Mouse (Mus musculus) hindbrain, embryonic 10.5 days (tissue): ENCODE measurements around the gene Dennd1a. TPM values are rescaled to one million over a fixed set of nuclear protein-coding genes. Genes with fewer than 3 reads are reported as not detected.

ENCODE experiments used
- DNase-seq: peaks from one replicate; pipeline ENCODE4 v3.0.0-alpha.2; 2017; ENCODE audit warnings: low spot score
- H3K27ac ChIP-seq: fragments of 300-500 bp; sonication (generic); 2 replicates; pipeline ENCODE4 v1.5.1; 2016; ENCODE audit warnings: mild to moderate bottlenecking, moderate library complexity
- H3K27me3 ChIP-seq: fragments of 300-500 bp; sonication (generic); 2 replicates; pipeline ENCODE4 v1.6.1; 2016; ENCODE audit warnings: mild to moderate bottlenecking; ENCODE audit not compliant: poor library complexity, insufficient read depth, severe bottlenecking
- H3K36me3 ChIP-seq: fragments of 300-500 bp; sonication (generic); 2 replicates; pipeline ENCODE4 v1.6.1; 2016; ENCODE audit warnings: mild to moderate bottlenecking, moderate library complexity
- H3K4me1 ChIP-seq: fragments of 300-500 bp; sonication (generic); replicated peaks from 2 replicates; pipeline ENCODE4 v1.6.1; 2016; ENCODE audit warnings: mild to moderate bottlenecking
- H3K4me3 ChIP-seq: fragments of 300-500 bp; sonication (generic); 2 replicates; pipeline ENCODE4 v1.5.1; 2016; ENCODE audit warnings: mild to moderate bottlenecking, moderate library complexity
- H3K9me3 ChIP-seq: fragments of 300-500 bp; sonication (generic); 2 replicates; pipeline ENCODE4 v1.6.1; 2016; ENCODE audit warnings: mild to moderate bottlenecking, moderate library complexity
- WGBS: fragments of 180-500 bp; shearing (Covaris S2); methylation state at CpG from one replicate; pipeline ENCODE4 v1.1.7; 2016; 5-methylcytosine and 5-hydroxymethylcytosine counted together
- polyA plus RNA-seq: library from polyadenylated mRNA; unstranded; fragments of >200 nt; fragmentation: Nextera tagmentation; extraction: Ambion mirVana; gene quantifications from 2 replicates; pipeline ENCODE4 v1.2.1, GENCODE M21; 2016

Dennd1a gene
- polyA plus RNA-seq, 1 experiment from 2014 or later = 11.7 TPM

DNA sequence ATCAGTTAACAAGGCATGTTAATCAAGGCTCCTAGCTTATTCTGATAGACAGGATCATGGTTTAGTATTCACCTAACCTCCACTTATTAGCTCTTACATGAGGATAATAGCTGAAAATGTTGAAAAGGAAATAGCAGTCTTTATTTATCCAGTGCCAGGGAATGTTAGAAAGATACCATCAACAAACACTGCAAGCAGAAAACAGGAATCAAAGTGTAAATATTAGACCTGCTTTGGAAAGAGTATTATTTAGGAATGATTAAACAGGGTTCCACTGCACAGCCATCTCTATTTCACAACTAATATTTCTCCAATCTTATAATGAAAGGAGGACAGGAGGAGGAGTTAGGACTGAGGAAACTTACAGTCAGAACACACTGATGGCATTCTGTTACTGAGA lies 142.4 kb downstream of the Dennd1a start:
- no peak for DNase-seq
- no peaks in the 10 kb centered on the region for H3K9me3 ChIP-seq
- H3K4me1 ChIP-seq = peaks cover 65% of the 10 kb centered on the region
- no peaks in the 10 kb centered on the region for H3K36me3 ChIP-seq
- no peak overlapping the region for H3K4me3 ChIP-seq
- no peaks in the 10 kb centered on the region for H3K27me3 ChIP-seq
- peak overlapping the region; percentile 74 for H3K27ac ChIP-seq

DNA sequence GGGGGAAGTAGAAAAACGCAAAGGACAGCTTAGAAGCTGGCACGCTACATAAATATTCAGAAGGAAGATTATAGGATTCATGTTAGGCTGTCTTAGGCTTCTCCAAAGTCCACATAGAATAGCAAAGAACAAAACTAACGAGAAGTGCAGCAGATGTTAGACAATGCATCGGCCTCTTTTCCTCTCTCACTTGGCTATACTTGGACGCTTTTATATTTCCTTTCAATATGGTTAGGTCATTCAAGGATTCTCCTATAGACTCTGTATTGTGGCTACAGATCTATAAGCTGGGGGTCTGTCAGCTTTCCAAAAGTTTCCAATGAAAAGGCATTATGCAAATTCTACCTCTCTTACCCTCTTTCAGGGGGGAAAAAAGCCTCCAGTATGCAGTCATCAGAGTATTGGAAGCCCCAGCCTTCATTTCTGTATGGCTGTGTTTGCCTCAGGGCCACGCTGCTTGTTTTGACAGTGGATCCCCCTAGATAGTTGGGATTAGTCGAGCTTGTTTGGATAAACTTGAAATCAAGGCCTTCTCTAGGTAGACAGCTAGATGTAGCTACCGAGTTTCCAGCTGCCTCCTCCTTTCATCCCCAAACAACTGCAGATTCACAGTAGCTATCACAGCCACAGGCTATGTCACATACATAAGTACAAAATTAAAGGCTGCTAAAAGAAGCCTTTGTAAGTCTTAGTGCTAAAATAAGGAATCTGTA lies 143.0 kb downstream of the Dennd1a start:
- peaks cover 70% of the 10 kb centered on the region for H3K4me1 ChIP-seq
- H3K4me3 ChIP-seq = no peak overlapping the region
- H3K36me3 ChIP-seq = no peaks in the 10 kb centered on the region
- peak overlapping the region; percentile 74 for H3K27ac ChIP-seq
- WGBS = 34% methylated on average over 8 of the region's 8 CpGs
- DNase-seq = no peak
- no peaks in the 10 kb centered on the region for H3K9me3 ChIP-seq
- H3K27me3 ChIP-seq = no peaks in the 10 kb centered on the region

DNA sequence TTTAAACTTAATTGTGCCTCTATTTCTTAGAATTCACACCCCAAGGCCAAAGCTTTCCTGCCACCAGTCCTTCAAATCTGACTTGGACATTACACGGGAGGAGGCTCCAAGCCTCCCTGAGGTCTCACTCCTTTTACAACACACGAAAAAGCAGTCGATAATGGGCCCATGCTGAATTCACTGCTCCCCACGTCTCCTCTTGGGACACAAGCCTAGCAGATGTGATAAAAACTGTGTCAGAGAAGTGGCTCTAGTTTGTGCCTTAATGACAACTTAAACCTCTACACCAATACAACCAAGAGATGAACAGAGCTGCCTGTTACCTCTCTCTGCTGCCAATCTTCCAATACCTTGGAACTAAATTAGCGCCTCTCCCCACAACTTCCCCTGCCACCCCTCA lies 144.3 kb downstream of the Dennd1a start:
- no peak for DNase-seq
- no peak overlapping the region for H3K4me3 ChIP-seq
- 36% methylated on average over 5 of the region's 5 CpGs for WGBS
- no peaks in the 10 kb centered on the region for H3K27me3 ChIP-seq
- H3K36me3 ChIP-seq = no peaks in the 10 kb centered on the region
- H3K9me3 ChIP-seq = no peaks in the 10 kb centered on the region
- peaks cover 83% of the 10 kb centered on the region for H3K4me1 ChIP-seq
- no peak overlapping the region for H3K27ac ChIP-seq

DNA sequence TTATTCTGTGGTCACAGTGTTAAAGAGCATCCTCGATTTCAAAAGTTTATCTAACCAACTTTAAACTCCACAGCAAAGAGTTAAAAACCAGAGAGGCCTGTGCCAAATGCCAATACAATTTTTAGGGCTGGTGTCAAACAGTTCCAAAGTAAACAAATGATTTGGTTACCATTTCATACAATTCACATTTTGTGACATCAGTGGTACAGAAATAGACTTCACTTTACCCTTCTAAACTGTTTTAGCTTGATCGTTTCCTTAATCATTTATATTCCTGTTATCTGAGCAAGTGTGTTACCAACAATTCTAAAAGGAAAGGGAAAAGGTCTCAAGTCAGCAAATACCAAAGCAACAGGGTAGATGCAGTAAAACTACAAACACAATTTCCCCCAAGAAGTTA lies 145.0 kb downstream of the Dennd1a start:
- no peaks in the 10 kb centered on the region for H3K36me3 ChIP-seq
- H3K4me1 ChIP-seq = peaks cover 89% of the 10 kb centered on the region
- DNase-seq = no peak
- no peaks in the 10 kb centered on the region for H3K27me3 ChIP-seq
- H3K9me3 ChIP-seq = no peaks in the 10 kb centered on the region
- no peak overlapping the region for H3K4me3 ChIP-seq
- no peak overlapping the region for H3K27ac ChIP-seq
- WGBS = 77% methylated on average over 2 of the region's 2 CpGs

DNA sequence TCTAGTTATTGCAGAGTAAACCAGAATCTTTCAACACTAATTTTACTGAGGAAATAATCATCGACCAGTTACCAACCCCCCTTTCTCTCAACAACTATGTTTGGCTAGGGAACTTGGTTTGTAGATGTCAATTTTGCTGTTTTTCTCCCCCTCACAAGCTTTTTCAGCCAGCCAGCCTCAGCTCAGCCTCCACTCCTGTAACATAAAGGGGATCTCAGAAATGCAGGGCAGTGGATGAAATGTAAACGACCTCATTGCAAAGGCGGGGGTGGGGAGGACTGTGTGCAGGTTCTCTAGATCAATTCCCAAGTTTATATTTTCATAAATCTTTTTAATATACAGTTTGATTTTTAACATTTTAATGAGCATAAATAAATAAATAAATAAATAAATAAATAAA lies 147.7 kb downstream of the Dennd1a start:
- DNase-seq = no peak
- Histone ChIP-seq H3K9me3 (no peaks in the 10 kb centered on the region), H3K36me3 (no peaks in the 10 kb centered on the region), H3K27me3 (no peaks in the 10 kb centered on the region), H3K27ac (peak overlapping the region; percentile 45; the same call in 1 of the 2 replicates), H3K4me1 (peaks cover 74% of the 10 kb centered on the region), H3K4me3 (no peak overlapping the region)
- WGBS = 62% methylated on average over 3 of the region's 3 CpGs

DNA sequence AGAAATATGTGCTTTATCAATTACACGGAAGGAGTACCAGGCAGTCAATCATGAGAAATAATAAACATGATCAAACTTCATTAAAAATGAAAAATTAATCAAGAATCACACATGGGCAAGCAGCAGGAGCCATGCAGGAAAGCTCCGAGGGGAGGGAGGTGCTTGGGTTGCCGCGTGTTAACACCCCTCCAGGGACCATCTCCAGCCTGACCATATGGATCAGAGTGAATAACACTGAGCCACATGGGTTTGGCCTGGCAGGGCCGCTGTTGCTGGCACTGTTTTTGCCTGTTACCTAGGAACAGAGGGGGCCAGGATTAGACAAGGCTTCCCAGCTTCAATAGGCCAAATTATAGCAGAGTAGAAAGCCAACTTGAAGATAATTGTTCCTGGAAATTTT lies 150.1 kb downstream of the Dennd1a start:
- Histone ChIP-seq H3K4me1 (peaks cover 52% of the 10 kb centered on the region), H3K27ac (no peak overlapping the region), H3K9me3 (no peaks in the 10 kb centered on the region), H3K27me3 (no peaks in the 10 kb centered on the region; the same call in 1 of the 2 replicates), H3K4me3 (no peak overlapping the region), H3K36me3 (no peaks in the 10 kb centered on the region)
- DNase-seq = peak; percentile 42
- WGBS = 46% methylated on average over 5 of the region's 5 CpGs

DNA sequence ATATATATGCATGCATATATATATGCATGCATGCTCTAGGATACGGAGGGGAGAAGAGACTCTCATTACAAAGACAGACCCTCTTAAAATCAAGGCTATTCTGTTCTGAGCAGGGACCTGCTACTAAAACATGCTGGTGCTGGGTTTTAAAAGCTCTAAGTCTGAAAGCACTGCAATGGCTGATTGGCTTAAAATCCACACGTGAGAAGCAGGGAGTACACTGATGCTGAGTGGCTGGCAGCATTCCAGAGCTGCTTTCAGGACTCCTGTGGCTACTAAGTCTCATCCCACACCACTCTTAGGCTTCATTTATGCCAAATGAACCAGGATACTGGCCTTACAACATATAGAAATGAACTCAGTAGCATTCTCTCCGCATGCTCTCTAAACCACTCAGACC lies 151.8 kb downstream of the Dennd1a start:
- H3K4me1 ChIP-seq = peaks cover 39% of the 10 kb centered on the region
- no peaks in the 10 kb centered on the region for H3K36me3 ChIP-seq
- DNase-seq = no peak
- H3K27ac ChIP-seq = no peak overlapping the region
- H3K27me3 ChIP-seq = no peaks in the 10 kb centered on the region; the same call in 1 of the 2 replicates
- no peaks in the 10 kb centered on the region for H3K9me3 ChIP-seq
- H3K4me3 ChIP-seq = no peak overlapping the region
- 66% methylated on average over 3 of the region's 3 CpGs for WGBS

DNA sequence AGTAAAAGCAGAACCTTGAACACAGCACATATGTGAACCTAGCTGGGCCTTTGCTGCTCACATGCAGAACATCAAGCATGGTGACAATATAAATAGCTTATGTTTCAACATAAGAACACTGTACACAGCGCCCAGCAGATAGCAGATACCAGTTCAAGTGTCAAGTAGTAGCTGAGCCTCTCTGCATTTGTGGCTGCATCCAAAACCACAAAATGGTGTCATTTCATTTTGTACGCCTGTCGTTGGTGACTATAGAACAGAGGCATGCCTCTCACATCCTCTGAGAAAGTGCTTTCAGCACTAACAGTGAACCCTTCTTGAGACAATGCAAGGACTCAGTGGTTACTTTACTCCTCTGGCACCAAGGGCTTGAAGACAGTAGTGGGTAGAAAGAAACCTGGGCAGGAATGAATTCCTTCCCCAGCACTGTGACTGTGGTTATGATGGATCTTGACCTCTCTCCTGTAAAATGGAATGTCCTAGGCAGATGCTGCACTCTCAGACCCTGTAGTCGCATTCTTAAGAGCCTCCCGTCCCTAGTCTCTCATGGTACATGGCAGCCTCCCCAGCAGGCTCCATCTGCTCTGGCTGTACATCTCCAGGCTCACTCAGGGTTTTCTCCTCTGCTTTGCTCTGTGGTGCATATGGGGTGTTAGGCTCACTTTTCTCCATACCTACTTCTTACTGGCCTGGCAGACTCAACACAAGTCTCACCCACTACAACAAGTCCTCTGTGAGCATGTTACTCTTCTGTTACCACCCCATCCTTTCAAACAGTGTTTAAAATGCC lies 154.0 kb downstream of the Dennd1a start:
- no peaks in the 10 kb centered on the region for H3K36me3 ChIP-seq
- no peaks in the 10 kb centered on the region; the same call in 1 of the 2 replicates for H3K27me3 ChIP-seq
- H3K4me3 ChIP-seq = no peak overlapping the region
- no peak for DNase-seq
- no peak overlapping the region for H3K27ac ChIP-seq
- H3K9me3 ChIP-seq = no peaks in the 10 kb centered on the region
- peaks cover 19% of the 10 kb centered on the region for H3K4me1 ChIP-seq
- WGBS = 88% methylated on average over 5 of the region's 5 CpGs

DNA sequence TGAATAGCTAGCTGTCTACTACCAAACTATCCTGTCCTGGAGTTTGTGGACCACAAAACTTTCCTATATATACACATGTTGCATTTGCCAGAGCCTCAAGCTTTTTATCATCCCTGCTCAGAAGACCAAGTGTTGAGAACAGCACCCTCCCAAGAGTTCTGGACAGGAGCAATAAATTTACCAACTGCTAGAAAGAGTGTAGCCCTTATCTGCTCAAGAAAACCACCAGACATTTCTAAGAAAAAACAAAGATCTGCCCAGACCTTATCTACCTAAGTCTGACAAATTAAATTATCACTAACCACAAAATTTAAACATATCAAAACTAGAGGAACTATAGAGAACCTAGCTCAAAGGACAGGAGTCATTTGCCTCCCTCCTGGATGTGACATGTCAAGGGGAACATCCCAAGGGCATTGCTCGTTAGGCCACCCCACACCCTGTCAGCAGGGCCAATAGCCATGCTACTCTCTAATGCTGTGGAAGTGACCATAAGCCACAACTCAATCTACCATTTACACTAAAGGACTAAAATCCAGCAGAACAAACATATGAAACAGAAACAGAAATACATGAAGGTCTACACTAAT lies 154.9 kb downstream of the Dennd1a start:
- DNase-seq = no peak
- 90% methylated on average over 1 of the region's 1 CpGs for WGBS

DNA sequence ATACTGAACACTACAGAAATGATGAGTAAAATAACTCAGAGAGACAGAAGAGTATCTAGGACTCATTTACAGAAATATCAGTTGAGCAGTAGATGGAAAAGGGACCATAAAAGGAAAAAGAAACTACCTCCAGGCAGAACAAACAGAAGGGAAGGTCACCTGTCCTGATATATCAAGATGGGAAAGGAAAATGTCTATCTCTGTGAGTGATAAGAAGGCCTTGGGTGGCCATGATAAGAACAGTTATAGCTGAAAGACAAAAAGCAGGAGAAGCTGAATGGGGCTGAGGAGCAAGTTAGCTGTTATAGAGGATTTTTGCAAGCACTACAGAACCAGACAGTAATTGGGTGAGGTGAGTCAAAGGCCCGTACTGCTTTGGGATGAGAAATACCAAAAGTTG lies 155.7 kb downstream of the Dennd1a start:
- no peaks in the 10 kb centered on the region for H3K36me3 ChIP-seq
- H3K9me3 ChIP-seq = no peaks in the 10 kb centered on the region
- WGBS = 92% methylated on average over 1 of the region's 1 CpGs
- peaks cover 6% of the 10 kb centered on the region; the same call in 1 of the 2 replicates for H3K4me1 ChIP-seq
- no peak overlapping the region for H3K4me3 ChIP-seq
- no peak overlapping the region for H3K27ac ChIP-seq
- no peaks in the 10 kb centered on the region; the same call in 1 of the 2 replicates for H3K27me3 ChIP-seq
- no peak for DNase-seq

More for the DNA sequence above, 154.9 kb downstream of the Dennd1a start:
- Histone ChIP-seq H3K4me1 (peaks cover 11% of the 10 kb centered on the region), H3K27me3 (no peaks in the 10 kb centered on the region; the same call in 1 of the 2 replicates), H3K4me3 (no peak overlapping the region), H3K27ac (no peak overlapping the region), H3K36me3 (no peaks in the 10 kb centered on the region), H3K9me3 (no peaks in the 10 kb centered on the region)

DNA sequence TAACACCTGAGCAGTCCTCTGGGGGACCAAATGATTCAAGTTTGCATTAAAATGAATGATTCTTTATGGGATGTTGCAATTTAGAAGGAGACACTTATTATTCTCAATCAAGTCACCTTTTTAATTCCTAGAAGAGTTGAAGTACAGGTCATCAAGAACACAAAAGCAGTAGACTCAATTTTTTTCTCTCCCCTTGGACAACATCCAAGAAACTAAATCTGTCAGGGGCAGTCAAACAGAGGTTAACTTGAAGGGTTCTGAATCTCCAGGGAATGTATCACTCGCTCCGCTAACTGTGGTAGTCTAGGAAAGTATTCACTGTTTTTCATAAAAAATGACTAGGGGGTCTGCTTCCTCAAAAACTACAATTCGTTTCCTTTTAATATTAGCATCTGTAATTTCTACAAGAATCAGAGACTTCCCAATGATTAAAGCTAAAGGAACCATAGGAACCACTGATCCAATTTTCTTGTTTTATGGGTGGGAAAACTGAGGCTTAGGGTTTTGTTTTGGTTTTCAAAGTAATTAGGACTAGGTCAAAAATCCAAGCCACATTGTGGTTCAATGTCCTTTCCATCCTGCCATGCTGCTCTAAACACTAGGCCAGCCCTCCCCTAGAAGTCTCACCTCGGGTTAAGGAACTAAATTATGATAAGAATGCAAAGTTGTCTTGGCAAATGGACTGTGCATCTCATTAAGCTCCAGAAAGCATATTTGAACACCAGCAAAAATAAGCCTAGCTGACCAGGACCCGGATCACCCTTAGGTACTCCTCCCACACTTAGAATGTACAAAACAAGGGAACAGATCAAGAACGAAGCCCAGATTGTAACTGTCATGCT lies 157.0 kb downstream of the Dennd1a start:
- H3K9me3 ChIP-seq = no peaks in the 10 kb centered on the region
- no peak overlapping the region for H3K4me3 ChIP-seq
- DNase-seq = no peak
- no peaks in the 10 kb centered on the region; the same call in 1 of the 2 replicates for H3K27me3 ChIP-seq
- H3K27ac ChIP-seq = no peak overlapping the region
- H3K4me1 ChIP-seq = peaks cover 6% of the 10 kb centered on the region; the same call in 1 of the 2 replicates
- no peaks in the 10 kb centered on the region for H3K36me3 ChIP-seq
- 82% methylated on average over 6 of the region's 6 CpGs for WGBS

DNA sequence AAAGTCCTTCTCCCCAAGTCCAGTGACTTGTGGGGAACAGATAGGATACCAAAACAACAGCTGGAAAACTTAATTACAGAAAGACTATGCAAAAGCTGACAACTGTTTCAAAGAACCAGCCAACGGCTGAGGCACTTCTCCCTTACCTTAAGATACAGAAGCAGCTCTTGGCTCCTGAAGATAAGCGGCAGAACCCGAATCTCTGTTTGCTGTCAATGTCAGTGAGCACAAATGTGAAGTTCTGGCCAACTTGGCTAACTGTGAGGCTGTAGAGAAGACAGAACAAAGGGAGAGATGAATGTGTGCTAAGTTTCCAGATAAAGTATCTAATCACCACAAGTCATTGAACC lies 160.8 kb downstream of the Dennd1a start:
- Histone ChIP-seq H3K27me3 (no peaks in the 10 kb centered on the region), H3K9me3 (no peaks in the 10 kb centered on the region), H3K27ac (no peak overlapping the region), H3K36me3 (no peaks in the 10 kb centered on the region), H3K4me1 (peaks cover 3% of the 10 kb centered on the region; the same call in 1 of the 2 replicates), H3K4me3 (no peak overlapping the region)
- WGBS = 66% methylated on average over 3 of the region's 3 CpGs
- no peak for DNase-seq
